Mouse (Mus musculus) kidney, adult 2 months (tissue): ENCODE results near the gene Ldlrad1.

Source experiments
- CTCF ChIP-seq: fragments of 200-500 bp; conservative IDR thresholded peaks from 2 replicates; pipeline ENCODE4 v1.5.1; 2011; ENCODE audit warnings: low read depth, mild to moderate bottlenecking, control low read depth, low read length, moderate library complexity, mixed read lengths; ENCODE audit not compliant: insufficient read depth, insufficient read length
- POLR2A ChIP-seq: fragments of 200-500 bp; IDR thresholded peaks from one replicate; pipeline ENCODE4 v1.6.1; 2011; ENCODE audit warnings: low read depth, low read length, control low read depth

- no peak for TF ChIP-seq CTCF
- TF ChIP-seq POLR2A = no peak
Observed at GRCm38 (mm10) chr4:107210483-107211097, 1.6 kb downstream of the Ldlrad1 start.
